Mouse (Mus musculus) limb, embryonic 14.5 days (tissue): Measurements from ENCODE around the gene Fam187a. TPM values are rescaled to one million over a fixed set of nuclear protein-coding genes. Genes with fewer than 3 reads are reported as not detected.

ENCODE experiments used
- ATAC-seq: fragments of 200-750 bp; cut with Nextera tagmentation; 2 replicates; pipeline ENCODE4 v1.8.0; 2017; ENCODE audit warnings: low read depth, moderate number of reproducible peaks, moderate TSS enrichment; ENCODE audit not compliant: low FRiP score
- DNase-seq: peaks from one replicate; pipeline ENCODE4 v3.0.0-alpha.2; 2015; ENCODE audit warnings: low spot score
- H3K27ac ChIP-seq: fragments of 300-500 bp; sonication (generic); replicated peaks from 2 replicates; pipeline ENCODE4 v1.5.1; 2014; ENCODE audit warnings: low read depth, mild to moderate bottlenecking, low read length, moderate library complexity, mixed read lengths
- H3K27me3 ChIP-seq: fragments of 300-500 bp; sonication (generic); 2 replicates; pipeline ENCODE4 v1.6.1; 2014; ENCODE audit warnings: low read length, mixed read lengths; ENCODE audit not compliant: control insufficient read depth, insufficient read depth
- H3K36me3 ChIP-seq: fragments of 300-500 bp; sonication (generic); 2 replicates; pipeline ENCODE4 v1.6.1; 2014; ENCODE audit warnings: mild to moderate bottlenecking, low read length, moderate library complexity, mixed read lengths; ENCODE audit not compliant: control insufficient read depth, insufficient read depth
- H3K4me1 ChIP-seq: fragments of 300-500 bp; sonication (generic); 2 replicates; pipeline ENCODE4 v1.6.1; 2014; ENCODE audit warnings: antibody characterized with exemption, low read length, mixed read lengths; ENCODE audit not compliant: control insufficient read depth, insufficient read depth
- H3K4me2 ChIP-seq: fragments of 300-500 bp; sonication (generic); replicated peaks from 2 replicates; pipeline ENCODE4 v1.6.1; 2014; ENCODE audit warnings: low read depth, mild to moderate bottlenecking, low read length, moderate library complexity; ENCODE audit not compliant: severe bottlenecking
- H3K4me3 ChIP-seq: fragments of 300-500 bp; sonication (generic); replicated peaks from 2 replicates; pipeline ENCODE4 v1.5.1; 2014; ENCODE audit warnings: low read length
- H3K9ac ChIP-seq: fragments of 300-500 bp; sonication (generic); 2 replicates; pipeline ENCODE4 v1.6.1; 2014; ENCODE audit warnings: mild to moderate bottlenecking, low read depth, low read length, moderate library complexity; ENCODE audit not compliant: severe bottlenecking
- H3K9me3 ChIP-seq: fragments of 300-500 bp; sonication (generic); 2 replicates; pipeline ENCODE4 v1.6.1; 2016; ENCODE audit warnings: low read length; ENCODE audit not compliant: control insufficient read depth
- POLR2A ChIP-seq: fragments of 200-500 bp; IDR thresholded peaks from 2 replicates; pipeline ENCODE4 v1.8.0; 2012; ENCODE audit warnings: inconsistent platforms, mild to moderate bottlenecking, moderate library complexity, borderline replicate concordance; ENCODE audit not compliant: insufficient read depth, insufficient read length; ENCODE audit errors: extremely low read depth
- WGBS: fragments of 180-500 bp; shearing (Covaris S2); extraction: QIAGEN DNeasy Blood & Tissue Kit; methylation state at CpG from one replicate; pipeline ENCODE4 v1.1.7; 2014; 5-methylcytosine and 5-hydroxymethylcytosine counted together
- polyA plus RNA-seq, 2 experiments: library from polyadenylated mRNA; depleted of rRNA in 1 of 2; stranded (reverse) in 1 of 2; unstranded in 1 of 2; fragments of >200 nt; fragmentation: Nextera tagmentation in 1 of 2; extraction: Ambion mirVana in 1 of 2; gene quantifications; 2 replicates each; pipeline versions ENCODE4 v1.2.1 to v1.2.3; 2012 to 2014

Gene Fam187a
- polyA plus RNA-seq (2012; rRNA removed), result 0.04 TPM in 1 of 2 replicates, not detected in the other
- not detected in 2 replicates for polyA plus RNA-seq (2014; fragmentation: Nextera tagmentation; extraction: Ambion mirVana)

GRCm38 (mm10) chr11:102884616-102885219, at the start of gene Fam187a:
Gene Fam187a (plus strand): TSS chr11:102885169.
- Histone ChIP-seq H3K4me3 (no peak within 1 kb of the TSS), H3K27me3 (no peaks in the 10 kb centered on the region), H3K4me2 (no peak within 1 kb of the TSS), H3K36me3 (no peaks in the 10 kb centered on the region), H3K27ac (no peak within 1 kb of the TSS), H3K4me1 (peaks cover 5% of the 10 kb centered on the region; the same call in 1 of the 2 replicates), H3K9ac (no peak within 1 kb of the TSS), H3K9me3 (no peaks in the 10 kb centered on the region)
- no peak for TF ChIP-seq POLR2A
- WGBS, result 59% methylated on average over 10 of the region's 10 CpGs
- ATAC-seq, result no peak
- no peak for DNase-seq

GRCm38 (mm10) chr11:102835549-102835948, 49.4 kb upstream of the Fam187a start, which contains the start of gene Higd1b:
Gene Higd1b (plus strand): TSS chr11:102835849.
- WGBS, result 72% methylated on average over 4 of the region's 4 CpGs
- no peak within 1 kb of the TSS for H3K9ac ChIP-seq
- peaks cover 41% of the 10 kb centered on the region for H3K36me3 ChIP-seq
- no peak within 1 kb of the TSS for H3K4me2 ChIP-seq
- no peak within 1 kb of the TSS for H3K27ac ChIP-seq
- ATAC-seq (no peak), DNase-seq (no peak)
- H3K4me3 ChIP-seq, result no peak within 1 kb of the TSS
- no peaks in the 10 kb centered on the region; the same call in 1 of the 2 replicates for H3K4me1 ChIP-seq
- H3K27me3 ChIP-seq, result no peaks in the 10 kb centered on the region
- no peak for TF ChIP-seq POLR2A
- H3K9me3 ChIP-seq, result no peaks in the 10 kb centered on the region

GRCm38 (mm10) chr11:102836146-102836545, 48.8 kb upstream of the Fam187a start:
- H3K4me3 ChIP-seq, result no peak overlapping the region

GRCm38 (mm10) chr11:102837385-102837784, 47.6 kb upstream of the Fam187a start:
- WGBS, result 85% methylated on average over 1 of the region's 1 CpGs
- H3K36me3 ChIP-seq, result peaks cover 57% of the 10 kb centered on the region
- no peak for DNase-seq
- no peak overlapping the region for H3K27ac ChIP-seq
- no peaks in the 10 kb centered on the region for H3K27me3 ChIP-seq
- H3K4me2 ChIP-seq, result no peak overlapping the region
- H3K9me3 ChIP-seq, result no peaks in the 10 kb centered on the region
- ATAC-seq, result no peak
- H3K9ac ChIP-seq, result no peak overlapping the region
- no peak for TF ChIP-seq POLR2A
- no peak overlapping the region for H3K4me3 ChIP-seq
- no peaks in the 10 kb centered on the region; the same call in 1 of the 2 replicates for H3K4me1 ChIP-seq

More at GRCm38 (mm10) chr11:102836146-102836545, 48.8 kb upstream of the Fam187a start:
- Histone ChIP-seq H3K4me1 (no peaks in the 10 kb centered on the region; the same call in 1 of the 2 replicates), H3K9ac (no peak overlapping the region), H3K36me3 (peaks cover 45% of the 10 kb centered on the region), H3K9me3 (no peaks in the 10 kb centered on the region), H3K27ac (no peak overlapping the region), H3K4me2 (no peak overlapping the region), H3K27me3 (no peaks in the 10 kb centered on the region)
- TF ChIP-seq POLR2A, result no peak
- DNase-seq (no peak), ATAC-seq (no peak)
- WGBS, result 83% methylated on average over 9 of the region's 9 CpGs

GRCm38 (mm10) chr11:102838126-102838525, 46.8 kb upstream of the Fam187a start:
- DNase-seq (no peak), ATAC-seq (no peak)
- H3K4me3 ChIP-seq, result no peak overlapping the region
- H3K4me2 ChIP-seq, result no peak overlapping the region
- H3K27me3 ChIP-seq, result no peaks in the 10 kb centered on the region
- H3K9ac ChIP-seq, result no peak overlapping the region
- 71% methylated on average over 2 of the region's 2 CpGs for WGBS
- no peaks in the 10 kb centered on the region for H3K9me3 ChIP-seq
- H3K4me1 ChIP-seq, result no peaks in the 10 kb centered on the region
- no peak overlapping the region for H3K27ac ChIP-seq
- no peak for TF ChIP-seq POLR2A
- H3K36me3 ChIP-seq, result peaks cover 65% of the 10 kb centered on the region
